Mouse (Mus musculus): ENCODE results near the gene Gfod1.

Gene Gfod1

GRCm38 (mm10) chr13:43228141-43228540 is 75.8 kb downstream of the Gfod1 start:
- no peak for DNase-seq

- no peak for DNase-seq
Measured at GRCm38 (mm10) chr13:43226041-43226440, 77.9 kb downstream of the Gfod1 start.

GRCm38 (mm10) chr13:43225161-43225560 is 78.8 kb downstream of the Gfod1 start:
- no peak for DNase-seq

- no peak for DNase-seq
Measured at GRCm38 (mm10) chr13:43222084-43222483, 81.9 kb downstream of the Gfod1 start.

- DNase-seq = no peak
Measured at GRCm38 (mm10) chr13:43221290-43221689, 82.7 kb downstream of the Gfod1 start.

- no peak for DNase-seq
Measured at GRCm38 (mm10) chr13:43220635-43221034, 83.3 kb downstream of the Gfod1 start.

- DNase-seq = peak; percentile 60 to 65
Measured at GRCm38 (mm10) chr13:43218764-43219163, 85.2 kb downstream of the Gfod1 start.

- no peak for DNase-seq
Measured at GRCm38 (mm10) chr13:43218284-43218683, 85.7 kb downstream of the Gfod1 start.

GRCm38 (mm10) chr13:43217686-43218085 is 86.3 kb downstream of the Gfod1 start:
- no peak for DNase-seq

GRCm38 (mm10) chr13:43217059-43217458 is 86.9 kb downstream of the Gfod1 start:
- DNase-seq = peak; percentile 23 to 43

- DNase-seq = no peak
Measured at GRCm38 (mm10) chr13:43215994-43216706, 87.8 kb downstream of the Gfod1 start.

GRCm38 (mm10) chr13:43215144-43215993 is 88.6 kb downstream of the Gfod1 start:
- DNase-seq = peak in 1 of 2 experiments; percentile 51

GRCm38 (mm10) chr13:43212338-43212737 is 91.6 kb downstream of the Gfod1 start:
- DNase-seq = peak; percentile 45 to 58

- peak in 1 of 2 experiments; percentile 3 for DNase-seq
Measured at GRCm38 (mm10) chr13:43210956-43211355, 93.0 kb downstream of the Gfod1 start.

GRCm38 (mm10) chr13:43209560-43209959 is 94.4 kb downstream of the Gfod1 start:
- DNase-seq = peak in 1 of 2 experiments; percentile 21

GRCm38 (mm10) chr13:43208914-43209439 is 95.0 kb downstream of the Gfod1 start:
- peak in 1 of 2 experiments; percentile 21 for DNase-seq

- peak in 1 of 2 experiments; percentile 22 for DNase-seq
Measured at GRCm38 (mm10) chr13:43206118-43206683, 97.8 kb downstream of the Gfod1 start.

GRCm38 (mm10) chr13:43203641-43204040 is 100.3 kb downstream of the Gfod1 start:
- peak in 1 of 2 experiments; percentile 15 for DNase-seq

- DNase-seq = peak in 1 of 2 experiments; percentile 23
Measured at GRCm38 (mm10) chr13:43203234-43203633, 100.7 kb downstream of the Gfod1 start.

- peak in 1 of 2 experiments; percentile 2 for DNase-seq
Measured at GRCm38 (mm10) chr13:43202351-43202750, 101.6 kb downstream of the Gfod1 start.

- peak; percentile 55 to 58 for DNase-seq
Measured at GRCm38 (mm10) chr13:43201033-43201432, 102.9 kb downstream of the Gfod1 start.

- peak in 1 of 2 experiments; percentile 46 for DNase-seq
Measured at GRCm38 (mm10) chr13:43200473-43200872, 103.5 kb downstream of the Gfod1 start.

- peak; percentile 48 to 76 for DNase-seq
Measured at GRCm38 (mm10) chr13:43199749-43200148, 104.2 kb downstream of the Gfod1 start.

Data from kidney, postnatal 25 days (tissue).